Mouse (Mus musculus) hindbrain, embryonic 13.5 days (tissue): ENCODE results near the gene Hist1h4j. TPM values are rescaled to one million over a fixed set of nuclear protein-coding genes. Genes with fewer than 3 reads are reported as not detected.
"Not testable (repeated sequence)": the region's sequence is repeated elsewhere in the genome, so short reads cannot be mapped to it uniquely, and the experiment has no call there.

ENCODE experiments used
- ATAC-seq: fragments of 200-750 bp; cut with Nextera tagmentation; 2 replicates; pipeline ENCODE4 v1.8.0; 2017; ENCODE audit warnings: moderate TSS enrichment; ENCODE audit not compliant: low FRiP score
- H3K27ac ChIP-seq: fragments of 300-500 bp; sonication (generic); 2 replicates; pipeline ENCODE4 v1.5.1; 2015; ENCODE audit warnings: inconsistent platforms, mild to moderate bottlenecking, moderate library complexity
- H3K27me3 ChIP-seq: fragments of 300-500 bp; sonication (generic); 2 replicates; pipeline ENCODE4 v1.6.1; 2015; ENCODE audit warnings: mild to moderate bottlenecking, inconsistent platforms
- H3K36me3 ChIP-seq: fragments of 300-500 bp; sonication (generic); 2 replicates; pipeline ENCODE4 v1.6.1; 2015; ENCODE audit warnings: mild to moderate bottlenecking, inconsistent platforms
- H3K4me1 ChIP-seq: fragments of 300-500 bp; sonication (generic); replicated peaks from 2 replicates; pipeline ENCODE4 v1.6.1; 2015; ENCODE audit warnings: inconsistent platforms
- H3K4me2 ChIP-seq: fragments of 300-500 bp; sonication (generic); 2 replicates; pipeline ENCODE4 v1.6.1; 2015; ENCODE audit warnings: inconsistent platforms, mild to moderate bottlenecking, moderate library complexity
- H3K4me3 ChIP-seq: fragments of 300-500 bp; sonication (generic); 2 replicates; pipeline ENCODE4 v1.5.1; 2015; ENCODE audit warnings: mild to moderate bottlenecking, inconsistent platforms
- H3K9ac ChIP-seq: fragments of 300-500 bp; sonication (generic); 2 replicates; pipeline ENCODE4 v1.6.1; 2015; ENCODE audit warnings: mild to moderate bottlenecking, inconsistent platforms
- H3K9me3 ChIP-seq: fragments of 300-500 bp; sonication (generic); 2 replicates; pipeline ENCODE4 v1.6.1; 2016; ENCODE audit warnings: inconsistent platforms
- WGBS: fragments of 180-500 bp; shearing (Covaris S2); methylation state at CpG from one replicate; pipeline ENCODE4 v1.1.7; 2015; 5-methylcytosine and 5-hydroxymethylcytosine counted together
- polyA plus RNA-seq: library from polyadenylated mRNA; unstranded; fragments of >200 nt; fragmentation: Nextera tagmentation; extraction: Ambion mirVana; gene quantifications from 2 replicates; pipeline ENCODE4 v1.2.1, GENCODE M21; 2015

Hist1h4j gene
- polyA plus RNA-seq, 1 experiment from 2014 or later: 0.84 TPM

DNA sequence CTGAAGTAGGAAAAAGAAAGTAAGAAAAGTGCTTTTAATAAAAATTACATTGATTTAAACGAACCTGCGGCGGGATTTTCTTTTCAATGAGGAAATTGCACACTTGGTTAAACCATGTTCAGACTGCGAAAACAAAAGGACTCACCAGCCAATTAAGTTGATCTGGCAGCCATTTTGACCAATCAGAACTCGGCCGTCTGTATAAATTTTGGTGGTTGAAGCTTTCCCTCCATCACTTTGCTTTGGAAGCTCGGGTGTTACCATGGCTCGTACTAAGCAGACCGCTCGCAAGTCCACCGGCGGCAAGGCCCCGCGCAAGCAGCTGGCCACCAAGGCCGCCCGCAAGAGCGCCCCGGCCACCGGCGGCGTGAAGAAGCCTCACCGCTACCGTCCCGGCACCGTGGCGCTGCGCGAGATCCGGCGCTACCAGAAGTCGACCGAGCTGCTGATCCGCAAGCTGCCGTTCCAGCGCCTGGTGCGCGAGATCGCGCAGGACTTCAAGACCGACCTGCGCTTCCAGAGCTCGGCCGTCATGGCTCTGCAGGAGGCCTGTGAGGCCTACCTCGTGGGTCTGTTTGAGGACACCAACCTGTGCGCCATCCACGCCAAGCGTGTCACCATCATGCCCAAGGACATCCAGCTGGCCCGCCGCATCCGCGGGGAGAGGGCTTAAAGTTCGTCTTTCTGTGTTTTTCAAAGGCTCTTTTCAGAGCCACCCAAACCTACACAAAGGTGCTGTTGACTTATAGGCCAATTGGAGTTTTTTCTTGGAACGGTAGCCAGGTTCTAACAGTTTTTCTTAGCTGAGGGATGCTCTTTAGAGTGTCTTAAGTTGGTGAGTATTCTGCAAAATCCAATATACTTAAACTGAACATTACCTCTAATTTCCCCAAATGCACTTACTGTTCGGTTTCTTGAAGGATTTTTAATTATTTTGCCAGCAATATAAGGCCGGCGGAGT, 17.2 kb upstream of the Hist1h4j start, which contains the start of gene Hist1h3h:
Hist1h3h (plus strand) TSS at position 263 of the 961 bp plus-strand sequence.
- H3K36me3 ChIP-seq, H3K9me3 ChIP-seq, H3K27me3 ChIP-seq: not testable (repeated sequence)
- peak; percentile 43 for ATAC-seq
- peak within 1 kb of the TSS; percentile 96 for H3K27ac ChIP-seq
- under 1% methylated on average over 30 of the region's 56 CpGs for WGBS
- H3K4me2 ChIP-seq: peak within 1 kb of the TSS; percentile 75
- H3K4me3 ChIP-seq: peak within 1 kb of the TSS; percentile 46
- peak within 1 kb of the TSS; percentile 80 for H3K9ac ChIP-seq
- peaks cover 37% of the 10 kb centered on the region for H3K4me1 ChIP-seq

DNA sequence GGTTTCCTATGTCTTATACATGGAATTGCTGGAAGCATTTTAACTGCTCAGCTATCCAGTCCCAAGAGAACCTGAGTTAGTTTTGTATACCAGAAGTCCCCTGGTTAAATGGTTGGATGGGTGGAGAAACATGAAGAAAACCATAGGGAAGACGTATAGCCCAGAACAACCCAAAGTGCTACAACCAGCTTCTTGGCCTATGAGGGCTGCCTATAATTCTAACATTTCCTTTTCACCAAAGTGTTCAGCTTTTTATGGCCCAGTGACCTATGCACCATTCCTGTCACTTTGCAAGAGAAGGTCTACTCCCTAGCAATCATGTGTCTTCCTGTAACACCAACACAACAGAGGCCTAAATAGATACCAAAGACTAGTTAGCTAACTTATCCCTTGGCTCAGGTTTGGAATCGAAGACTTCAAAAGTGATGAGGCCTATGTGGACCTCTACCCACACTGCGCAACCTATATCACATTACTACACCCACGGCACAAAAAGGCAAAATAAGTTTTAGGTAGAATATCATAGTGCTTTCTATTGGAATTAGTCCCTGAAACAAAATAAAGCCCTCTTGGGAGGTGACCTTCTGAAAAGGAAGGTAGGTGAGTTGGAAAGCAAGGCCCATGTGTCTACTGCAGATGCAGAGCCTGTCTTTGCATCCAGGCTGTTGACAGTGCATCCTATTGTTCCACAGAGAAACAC, 16.3 kb upstream of the Hist1h4j start:
- H3K9ac ChIP-seq: peak overlapping the region; percentile 80
- ATAC-seq: no peak
- no peaks in the 10 kb centered on the region for H3K36me3 ChIP-seq
- H3K4me3 ChIP-seq: peak overlapping the region; percentile 46
- H3K27ac ChIP-seq: peak overlapping the region; percentile 81
- no peaks in the 10 kb centered on the region for H3K9me3 ChIP-seq
- H3K4me2 ChIP-seq: peak overlapping the region; percentile 75
- WGBS: 67% methylated on average over 4 of the region's 4 CpGs
- no peaks in the 10 kb centered on the region for H3K27me3 ChIP-seq
- peaks cover 38% of the 10 kb centered on the region for H3K4me1 ChIP-seq

DNA sequence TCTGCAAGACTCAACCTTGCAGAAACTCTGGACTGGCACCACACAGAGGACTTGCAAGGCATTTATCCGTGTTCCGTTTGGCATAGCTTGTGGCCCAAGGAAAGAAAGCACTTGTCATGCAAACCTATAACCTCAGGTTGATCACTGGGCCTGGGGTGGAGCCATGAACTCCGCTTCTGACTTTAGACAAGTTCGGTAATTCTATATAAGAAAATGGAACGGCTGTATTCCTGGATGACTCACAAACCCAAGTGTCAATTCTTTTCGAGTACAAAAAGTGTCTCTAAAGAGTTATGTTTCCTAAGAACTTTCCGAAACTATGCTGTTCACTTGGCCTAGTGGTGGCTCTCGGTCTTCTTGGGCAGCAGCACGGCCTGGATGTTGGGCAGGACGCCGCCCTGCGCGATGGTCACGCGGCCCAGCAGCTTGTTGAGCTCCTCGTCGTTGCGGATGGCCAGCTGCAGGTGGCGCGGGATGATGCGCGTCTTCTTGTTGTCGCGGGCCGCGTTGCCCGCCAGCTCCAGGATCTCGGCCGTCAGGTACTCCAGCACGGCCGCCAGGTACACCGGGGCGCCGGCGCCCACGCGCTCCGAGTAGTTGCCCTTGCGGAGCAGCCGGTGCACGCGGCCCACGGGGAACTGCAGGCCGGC, 13.6 kb upstream of the Hist1h4j start:
- ATAC-seq: peak; percentile 13
- H3K9me3 ChIP-seq, H3K36me3 ChIP-seq, H3K27me3 ChIP-seq: not testable (repeated sequence)
- WGBS: 2% methylated on average over 24 of the region's 44 CpGs
- H3K4me1 ChIP-seq: peaks cover 29% of the 10 kb centered on the region
- peak overlapping the region; percentile 77 for H3K27ac ChIP-seq
- peak overlapping the region; percentile 42 for H3K4me3 ChIP-seq
- peak overlapping the region; percentile 56; the same call in 1 of the 2 replicates for H3K9ac ChIP-seq
- H3K4me2 ChIP-seq: peak overlapping the region; percentile 67

DNA sequence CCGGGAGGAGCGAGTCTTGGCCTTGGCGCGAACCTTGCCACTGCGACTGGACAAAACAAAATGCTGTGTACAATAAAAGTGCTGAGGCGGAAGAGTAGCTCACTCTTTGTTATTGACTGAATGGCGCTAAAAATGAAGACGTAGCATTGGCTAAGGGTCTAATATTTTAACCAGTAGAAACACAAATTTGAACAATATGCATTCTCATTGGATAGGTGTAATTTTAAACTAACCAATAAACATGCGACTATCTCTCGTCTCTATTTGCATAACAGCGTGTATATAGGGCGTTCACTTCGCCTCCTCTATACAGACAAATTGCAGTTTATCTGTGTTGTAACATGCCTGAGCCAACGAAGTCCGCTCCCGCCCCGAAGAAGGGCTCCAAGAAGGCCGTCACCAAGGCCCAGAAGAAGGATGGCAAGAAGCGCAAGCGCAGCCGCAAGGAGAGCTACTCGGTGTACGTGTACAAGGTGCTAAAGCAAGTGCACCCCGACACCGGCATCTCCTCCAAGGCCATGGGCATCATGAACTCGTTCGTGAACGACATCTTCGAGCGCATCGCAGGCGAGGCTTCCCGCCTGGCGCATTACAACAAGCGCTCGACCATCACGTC, 13.0 kb upstream of the Hist1h4j start, which contains the start of gene Hist1h2bm:
Hist1h2bm (plus strand) TSS at position 288 of the 616 bp plus-strand sequence.
- H3K27me3 ChIP-seq, H3K36me3 ChIP-seq, H3K9me3 ChIP-seq: not testable (repeated sequence)
- H3K4me3 ChIP-seq: peak within 1 kb of the TSS; percentile 42
- under 1% methylated on average over 37 of the region's 37 CpGs for WGBS
- peak within 1 kb of the TSS; percentile 67 for H3K4me2 ChIP-seq
- ATAC-seq: peak; percentile 98
- peak within 1 kb of the TSS; percentile 90 for H3K27ac ChIP-seq
- peaks cover 26% of the 10 kb centered on the region for H3K4me1 ChIP-seq
- peak within 1 kb of the TSS; percentile 68 for H3K9ac ChIP-seq

DNA sequence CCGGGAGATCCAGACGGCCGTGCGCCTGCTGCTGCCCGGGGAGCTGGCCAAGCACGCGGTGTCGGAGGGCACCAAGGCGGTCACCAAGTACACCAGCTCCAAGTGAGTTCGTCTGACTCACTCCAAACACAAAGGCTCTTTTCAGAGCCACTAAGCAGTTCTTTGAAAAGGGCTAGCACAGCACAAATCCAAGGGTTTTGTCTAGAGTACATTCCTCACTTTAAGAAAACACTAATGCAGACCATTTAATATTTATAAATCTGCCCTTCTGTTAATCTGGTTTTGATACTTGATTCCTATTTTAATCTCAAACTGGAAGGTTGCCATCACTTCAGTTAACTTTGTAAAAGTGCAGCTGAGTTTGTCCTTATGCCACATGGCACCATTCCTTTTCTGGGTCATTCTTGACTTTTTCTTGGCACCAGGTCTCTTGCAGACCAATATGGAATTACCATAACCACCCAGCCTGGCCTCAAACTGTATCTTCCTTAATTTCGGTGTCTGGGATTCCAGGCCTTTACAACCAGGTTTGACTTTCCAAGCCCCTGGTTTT, 12.4 kb upstream of the Hist1h4j start:
- Histone ChIP-seq H3K4me3 (peak overlapping the region; percentile 42), H3K36me3 (no peaks in the 10 kb centered on the region), H3K9me3 (no peaks in the 10 kb centered on the region), H3K9ac (peak overlapping the region; percentile 68), H3K4me1 (peaks cover 24% of the 10 kb centered on the region), H3K4me2 (peak overlapping the region; percentile 67), H3K27me3 (no peaks in the 10 kb centered on the region), H3K27ac (peak overlapping the region; percentile 90)
- WGBS: 3% methylated on average over 11 of the region's 11 CpGs
- peak; percentile 22 for ATAC-seq

DNA sequence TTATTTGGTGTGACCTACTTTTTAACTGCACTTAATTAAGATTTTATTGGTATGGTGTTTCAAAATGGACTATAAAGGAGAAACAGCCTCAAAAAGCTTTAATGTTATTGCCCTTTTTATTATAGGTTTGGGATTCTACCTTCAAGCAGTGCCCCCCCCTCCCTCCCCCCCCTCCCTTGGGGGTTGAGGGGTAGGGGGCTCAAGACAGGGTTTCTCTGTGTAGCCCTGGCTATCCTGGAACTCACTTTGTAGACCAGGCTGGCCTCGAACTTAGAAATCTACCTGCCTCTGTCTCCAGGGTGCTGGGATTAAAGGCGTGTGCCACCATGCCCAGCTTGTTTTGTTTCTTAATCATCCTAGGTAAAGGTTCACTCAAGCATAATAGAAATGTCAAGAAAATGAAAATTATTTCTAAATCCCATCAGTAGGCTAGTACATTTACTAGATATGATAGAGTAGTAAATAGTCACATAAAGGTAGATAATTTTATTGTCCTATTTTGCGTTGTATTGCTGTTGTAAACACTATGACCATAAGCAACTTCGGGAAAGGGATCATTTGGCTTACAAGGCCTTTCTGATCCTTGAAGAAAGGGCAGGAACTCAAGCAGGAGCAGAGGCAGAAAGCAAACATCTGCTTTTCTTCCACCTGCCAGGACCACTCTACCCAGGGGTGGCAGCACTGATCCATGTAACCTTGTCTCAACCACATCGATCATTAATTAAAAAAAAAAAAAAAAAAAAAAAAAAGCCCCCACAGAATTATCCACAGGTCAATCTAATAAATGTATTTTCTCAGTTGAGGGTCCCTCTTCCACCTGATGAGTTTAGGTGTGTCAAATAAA, 11.6 kb upstream of the Hist1h4j start:
- no peak overlapping the region for H3K9ac ChIP-seq
- peak overlapping the region; percentile 67 for H3K4me2 ChIP-seq
- no peak for ATAC-seq
- peaks cover 26% of the 10 kb centered on the region for H3K4me1 ChIP-seq
- peak overlapping the region; percentile 52; the same call in 1 of the 2 replicates for H3K27ac ChIP-seq
- no peaks in the 10 kb centered on the region for H3K9me3 ChIP-seq
- WGBS: 35% methylated on average over 5 of the region's 5 CpGs
- H3K36me3 ChIP-seq: no peaks in the 10 kb centered on the region
- no peak overlapping the region for H3K4me3 ChIP-seq
- no peaks in the 10 kb centered on the region for H3K27me3 ChIP-seq

DNA sequence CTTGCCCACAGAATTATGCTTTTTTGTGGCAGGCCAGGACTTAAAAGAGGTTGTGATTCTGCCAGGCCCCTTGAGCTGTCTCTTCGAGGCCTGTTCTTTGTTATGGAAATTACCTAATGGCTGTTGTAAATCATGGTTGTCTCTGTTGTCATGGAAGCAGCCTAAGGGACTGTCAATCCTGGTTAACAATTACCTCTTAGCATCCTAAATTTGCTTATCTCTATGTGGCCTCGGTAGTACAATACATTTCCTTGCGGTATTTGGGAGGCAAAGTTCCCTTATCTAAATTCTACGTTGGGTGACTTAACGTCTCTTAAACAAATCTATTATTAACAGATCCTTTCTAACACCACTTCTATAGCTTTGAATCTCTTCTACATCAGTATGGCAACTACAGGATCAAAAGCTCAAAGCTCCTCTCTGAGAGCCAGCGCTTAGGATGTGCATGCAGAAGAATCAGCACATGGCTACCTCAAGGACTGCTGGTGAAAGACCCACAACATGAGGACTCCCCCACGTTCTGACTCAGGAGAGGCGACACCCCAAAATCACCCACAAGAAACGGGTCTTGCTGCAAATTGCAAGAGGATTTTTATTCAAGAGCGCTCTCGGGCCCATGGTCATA, 6.8 kb upstream of the Hist1h4j start:
- Histone ChIP-seq H3K9ac (no peak overlapping the region), H3K9me3 (no peaks in the 10 kb centered on the region), H3K27ac (peak overlapping the region; percentile 63), H3K4me1 (peaks cover 7% of the 10 kb centered on the region; the same call in 1 of the 2 replicates), H3K4me3 (no peak overlapping the region), H3K4me2 (no peak overlapping the region), H3K36me3 (no peaks in the 10 kb centered on the region), H3K27me3 (no peaks in the 10 kb centered on the region)
- 17% methylated on average over 11 of the region's 11 CpGs for WGBS
- ATAC-seq: peak; percentile 66

DNA sequence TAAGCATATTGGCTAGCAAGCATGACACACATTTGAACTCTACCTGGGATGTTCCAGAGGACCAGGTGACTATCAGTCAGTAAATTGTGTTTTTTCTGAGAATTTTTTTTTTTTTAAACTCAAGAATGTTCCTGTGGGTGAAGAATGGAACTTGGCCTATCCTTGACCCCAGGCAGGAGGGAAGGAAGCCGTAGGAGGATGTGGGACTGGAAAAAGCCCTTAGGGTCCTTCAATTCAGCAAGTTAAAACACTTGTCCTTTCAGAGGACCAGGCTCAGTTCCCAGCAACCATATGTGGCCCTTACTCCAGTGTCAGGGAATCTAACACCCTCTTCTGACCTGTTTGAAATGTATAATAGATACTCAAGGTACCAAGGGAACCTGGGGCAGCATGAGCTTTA, 5.3 kb upstream of the Hist1h4j start:
- no peak for ATAC-seq
- 69% methylated on average over 1 of the region's 1 CpGs for WGBS
- H3K4me3 ChIP-seq: no peak overlapping the region
- H3K9me3 ChIP-seq: no peaks in the 10 kb centered on the region
- no peak overlapping the region for H3K9ac ChIP-seq
- H3K27ac ChIP-seq: no peak overlapping the region
- no peaks in the 10 kb centered on the region for H3K27me3 ChIP-seq
- H3K36me3 ChIP-seq: no peaks in the 10 kb centered on the region
- no peak overlapping the region for H3K4me2 ChIP-seq
- peaks cover 12% of the 10 kb centered on the region for H3K4me1 ChIP-seq

DNA sequence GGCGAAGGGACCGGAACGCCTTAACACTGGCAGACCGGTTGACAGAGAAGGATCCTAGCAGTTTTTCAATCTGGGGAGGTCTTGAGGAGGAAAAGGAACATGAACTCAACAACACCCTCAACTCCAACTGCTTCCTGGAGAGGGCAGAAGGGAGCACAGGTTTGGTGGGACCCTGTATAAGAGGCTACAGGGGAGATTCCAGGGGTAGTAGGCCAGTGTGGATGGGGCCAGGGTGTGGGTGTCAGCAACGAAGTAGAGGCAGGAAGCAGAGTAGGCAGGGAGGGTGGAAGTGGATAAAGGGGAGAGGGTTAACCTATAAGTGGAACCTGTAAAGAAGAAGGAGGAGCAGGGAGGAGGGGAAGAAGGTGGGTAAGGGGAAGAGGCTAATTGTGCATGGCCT, 1.4 kb upstream of the Hist1h4j start:
- Histone ChIP-seq H3K9ac (no peak overlapping the region), H3K4me3 (no peak overlapping the region), H3K27me3 (no peaks in the 10 kb centered on the region), H3K27ac (peak overlapping the region; percentile 97), H3K4me1 (peaks cover 16% of the 10 kb centered on the region), H3K9me3 (no peaks in the 10 kb centered on the region), H3K36me3 (no peaks in the 10 kb centered on the region), H3K4me2 (no peak overlapping the region)
- WGBS: 65% methylated on average over 5 of the region's 5 CpGs
- ATAC-seq: peak; percentile 19

DNA sequence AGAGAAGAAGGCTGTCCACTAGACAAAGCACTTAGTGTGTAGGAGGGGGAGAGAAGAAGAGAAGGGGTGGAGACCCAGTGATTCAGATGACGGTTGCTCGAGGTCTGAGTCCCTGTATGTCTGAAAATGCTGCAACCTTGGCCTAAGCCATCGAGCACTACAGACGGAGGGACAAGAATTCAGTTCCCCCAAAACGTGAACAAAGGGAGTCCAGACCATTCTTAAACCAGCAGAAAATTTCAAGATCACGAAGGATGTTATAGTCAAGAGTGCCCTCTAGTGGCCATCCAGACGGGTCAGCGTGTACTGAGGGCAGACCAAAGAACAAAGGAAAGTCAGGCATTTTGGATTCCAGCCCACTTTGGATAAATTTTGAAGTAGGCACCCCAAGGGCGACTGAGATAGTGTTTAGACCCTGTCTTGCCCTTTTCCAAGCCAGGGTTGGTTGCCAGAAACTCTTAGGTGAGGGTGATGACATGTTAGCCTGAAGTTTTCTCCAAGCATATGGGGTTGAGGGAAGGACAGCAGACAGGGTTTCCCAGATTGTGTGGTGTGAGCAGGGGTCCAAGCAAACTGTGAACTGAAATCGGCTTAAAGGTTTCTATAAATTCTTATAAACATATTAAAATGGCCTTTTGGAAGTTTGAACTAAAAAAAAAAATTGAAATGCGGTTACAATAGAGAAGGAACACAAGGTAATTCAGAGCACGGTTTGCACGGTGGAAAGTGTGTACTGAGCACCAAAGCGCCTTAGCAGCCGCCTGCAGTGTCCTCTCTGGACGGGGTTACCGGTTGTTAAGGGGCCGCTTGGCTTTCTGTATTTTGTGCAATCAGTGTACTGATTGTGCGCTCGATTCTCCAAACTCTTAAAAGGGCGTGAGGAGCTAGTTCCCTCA, 606 bp upstream of the Hist1h4j start:
- Histone ChIP-seq H3K9me3 (no peaks in the 10 kb centered on the region), H3K36me3 (0 out of 2 replicates have a peak, but pooled peaks cover 2% of the 10 kb centered on the region), H3K27me3 (no peaks in the 10 kb centered on the region), H3K4me1 (peaks cover 16% of the 10 kb centered on the region), H3K4me2 (peak overlapping the region; percentile 72), H3K4me3 (peak overlapping the region; percentile 54), H3K9ac (peak overlapping the region; percentile 79), H3K27ac (peak overlapping the region; percentile 97)
- peak; percentile 85 for ATAC-seq
- WGBS: under 1% methylated on average over 21 of the region's 21 CpGs
